Mouse (Mus musculus) erythroblast, embryonic 14.5 days (primary cell): Measurements from ENCODE around the gene Ctcf. TPM values are rescaled to one million over a fixed set of nuclear protein-coding genes. Genes with fewer than 3 reads are reported as not detected.

Source experiments
- H3K27me3 ChIP-seq: 2 replicates; pipeline ENCODE4 v1.6.1; 2012; ENCODE audit warnings: inconsistent platforms; ENCODE audit not compliant: control insufficient read depth
- H3K36me3 ChIP-seq: 2 replicates; pipeline ENCODE4 v1.6.1; 2012; ENCODE audit warnings: mild to moderate bottlenecking, inconsistent platforms; ENCODE audit not compliant: control insufficient read depth
- H3K4me1 ChIP-seq: 2 replicates; pipeline ENCODE4 v1.6.1; 2012; ENCODE audit warnings: inconsistent platforms; ENCODE audit not compliant: control insufficient read depth
- H3K4me3 ChIP-seq: replicated peaks from 2 replicates; pipeline ENCODE3; 2012; ENCODE audit warnings: moderate library complexity, mild to moderate bottlenecking, inconsistent platforms
- H3K9me3 ChIP-seq: 2 replicates; pipeline ENCODE4 v1.6.1; 2012; ENCODE audit warnings: low read length, inconsistent platforms, mixed read lengths; ENCODE audit not compliant: control insufficient read depth
- GATA1 ChIP-seq: IDR thresholded peaks from 2 replicates; pipeline ENCODE4 v1.6.1; 2012; ENCODE audit warnings: low read length, inconsistent platforms, mixed read lengths
- TAL1 ChIP-seq: IDR thresholded peaks from 3 replicates; pipeline ENCODE4 v1.6.1; 2012; ENCODE audit warnings: low read length, inconsistent platforms, mixed read lengths
- polyA plus RNA-seq: library from polyadenylated mRNA; stranded (reverse); fragments of >175 nt; gene quantifications from 2 replicates; pipeline ENCODE4 v1.2.3, GENCODE M21; 2012

Ctcf gene
- polyA plus RNA-seq, 1 experiment, result 26.6 TPM

DNA sequence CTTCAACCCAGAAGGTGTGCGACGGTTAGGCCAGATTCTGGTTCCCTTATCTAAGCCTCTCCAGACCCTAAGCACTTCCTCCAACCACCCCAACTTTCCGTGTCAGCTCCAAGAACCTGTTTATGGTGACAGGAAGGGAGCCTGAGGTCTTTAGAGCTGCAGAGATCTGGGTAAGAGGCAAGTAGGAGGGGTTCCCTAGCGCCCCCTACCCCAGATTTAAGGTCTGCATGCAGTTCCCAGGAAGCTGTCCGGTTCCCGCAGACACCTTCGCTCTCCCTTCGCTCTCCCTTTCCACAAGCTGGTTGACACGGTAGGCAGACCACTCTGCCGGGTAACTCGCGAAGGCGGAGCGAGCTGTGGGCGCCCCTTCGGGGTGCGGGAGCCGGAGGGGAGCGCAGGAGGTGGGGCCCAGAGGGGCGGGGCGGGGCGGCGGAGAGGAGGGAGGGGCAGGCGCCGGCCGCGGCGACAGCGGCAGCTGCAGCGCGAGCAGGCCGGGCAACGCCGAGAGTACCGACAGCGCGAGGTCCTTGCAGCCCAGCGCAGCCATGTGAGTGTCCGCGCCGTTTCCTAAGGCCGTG lies 31.5 kb upstream of the Ctcf start, which contains the start of gene Ripor1:
Gene Ripor1 (plus strand): TSS at position 452 of the 578 bp plus-strand sequence.
- Histone ChIP-seq H3K9me3 (no peaks in the 10 kb centered on the region), H3K36me3 (no peaks in the 10 kb centered on the region), H3K4me1 (peaks cover 59% of the 10 kb centered on the region), H3K27me3 (peaks cover 9% of the 10 kb centered on the region), H3K4me3 (peak within 1 kb of the TSS; percentile 76)
- TF ChIP-seq TAL1, result no peak
- TF ChIP-seq GATA1, result no peak

DNA sequence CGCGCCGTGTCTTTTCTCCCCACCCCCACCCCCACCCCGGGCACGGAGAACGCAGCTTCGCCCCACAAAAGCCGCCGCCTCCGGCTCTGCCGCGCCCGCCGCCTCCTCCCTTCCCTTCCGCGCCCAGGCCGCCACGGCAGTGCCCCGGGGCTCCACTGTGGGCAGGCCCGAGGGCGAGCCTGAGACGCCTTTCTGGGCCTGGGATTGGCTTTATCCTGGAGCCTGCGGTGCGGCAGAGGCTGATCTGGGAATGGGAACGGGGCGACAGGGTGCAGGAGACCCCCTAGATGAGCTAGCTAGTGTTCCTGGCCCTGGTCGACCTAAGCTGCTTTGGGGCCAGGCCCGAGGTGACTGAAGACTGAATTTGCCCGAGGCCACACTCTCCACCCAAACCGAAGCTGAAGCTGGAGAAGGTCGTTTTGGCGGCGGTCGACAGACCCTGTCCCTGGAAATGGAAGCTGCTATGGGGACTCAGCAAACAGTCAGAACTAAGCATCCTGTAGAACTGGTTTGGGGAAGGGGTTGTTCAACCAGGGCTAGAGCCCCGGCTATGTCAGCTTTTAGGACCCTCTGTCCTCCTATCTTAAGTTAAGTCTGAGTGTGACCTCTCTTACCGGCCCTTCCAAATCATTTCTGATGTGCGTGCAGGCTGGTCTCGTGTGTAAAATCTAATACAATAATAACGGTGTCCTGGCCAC lies 30.7 kb upstream of the Ctcf start:
- TF ChIP-seq TAL1 (no peak), GATA1 (no peak)
- no peaks in the 10 kb centered on the region for H3K9me3 ChIP-seq
- H3K4me3 ChIP-seq, result peak overlapping the region; percentile 76
- peaks cover 3% of the 10 kb centered on the region for H3K36me3 ChIP-seq
- peaks cover 66% of the 10 kb centered on the region for H3K4me1 ChIP-seq
- H3K27me3 ChIP-seq, result peaks cover 9% of the 10 kb centered on the region

DNA sequence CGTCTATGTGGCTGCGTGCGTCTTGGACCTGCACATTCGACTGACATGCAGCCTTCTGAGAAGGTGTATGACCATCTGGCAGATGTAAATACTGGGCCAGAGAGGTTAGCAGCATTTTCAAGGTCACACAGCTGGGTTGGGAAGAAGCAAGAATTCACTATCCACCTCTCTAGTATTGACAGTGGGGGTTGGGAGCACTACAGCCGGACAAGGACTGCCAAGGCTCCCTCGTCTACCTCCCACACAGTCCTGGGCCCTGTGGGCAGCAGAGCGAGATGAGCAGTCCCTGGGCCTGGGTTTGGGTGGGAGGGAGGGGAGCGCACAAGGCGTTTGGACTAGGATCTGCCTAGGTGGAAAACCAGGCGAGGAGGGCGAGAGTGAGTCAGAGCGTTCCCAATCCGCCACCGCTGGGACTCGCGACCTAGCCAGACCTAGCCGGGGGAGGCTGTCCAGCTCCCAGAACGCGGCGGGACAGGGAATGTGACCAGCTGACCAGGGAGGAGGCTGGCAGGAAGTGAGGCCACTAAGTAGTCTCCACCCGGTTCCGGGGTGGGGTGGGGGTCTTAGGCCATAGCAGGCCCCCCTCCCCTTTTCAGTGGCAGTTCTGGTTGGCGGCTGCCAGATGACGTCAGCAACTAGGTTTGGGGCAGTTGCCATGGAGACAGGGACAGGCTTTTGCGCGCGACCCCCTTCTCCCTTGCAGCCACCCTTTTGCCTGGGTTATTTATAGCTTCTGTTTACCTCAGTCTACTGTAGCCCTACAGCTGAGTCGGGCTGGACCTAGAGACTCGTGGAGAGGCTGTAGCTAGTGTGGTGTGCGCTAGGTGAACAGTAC lies 30.0 kb upstream of the Ctcf start:
- peaks cover 74% of the 10 kb centered on the region for H3K4me1 ChIP-seq
- peaks cover 9% of the 10 kb centered on the region for H3K27me3 ChIP-seq
- H3K9me3 ChIP-seq, result no peaks in the 10 kb centered on the region
- peaks cover 4% of the 10 kb centered on the region for H3K36me3 ChIP-seq
- TF ChIP-seq TAL1, result no peak
- TF ChIP-seq GATA1, result no peak
- H3K4me3 ChIP-seq, result peak overlapping the region; percentile 76

- no peak for TF ChIP-seq GATA1
- TF ChIP-seq TAL1, result no peak
- H3K36me3 ChIP-seq, result peaks cover 4% of the 10 kb centered on the region
Measured at GRCm38 (mm10) chr8:105607062-105607461, 29.3 kb upstream of the Ctcf start.

DNA sequence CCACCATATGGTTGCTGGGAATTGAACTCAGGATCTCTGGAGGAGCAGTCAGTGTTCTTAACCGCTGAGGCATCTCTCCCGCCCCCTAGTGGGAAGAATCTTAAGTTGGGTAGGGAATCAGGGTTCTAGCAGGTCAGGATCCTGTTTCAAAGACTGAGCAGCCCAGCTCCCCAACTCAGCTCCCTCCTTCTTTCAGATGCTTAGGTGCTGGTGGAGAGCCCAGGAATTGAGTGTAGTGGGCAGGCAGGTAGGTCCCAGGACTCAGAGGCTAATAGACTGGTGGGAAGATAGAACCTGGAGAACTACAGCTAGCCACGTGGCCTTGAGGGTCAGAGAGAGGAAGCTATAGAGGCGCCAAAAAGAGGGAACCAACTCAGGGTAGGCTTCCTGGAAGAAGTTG lies 28.7 kb upstream of the Ctcf start:
- Histone ChIP-seq H3K36me3 (peaks cover 4% of the 10 kb centered on the region), H3K9me3 (no peaks in the 10 kb centered on the region), H3K4me3 (no peak overlapping the region), H3K27me3 (peaks cover 19% of the 10 kb centered on the region), H3K4me1 (peaks cover 79% of the 10 kb centered on the region)
- TF ChIP-seq GATA1 (no peak), TAL1 (no peak)

More at GRCm38 (mm10) chr8:105607062-105607461, 29.3 kb upstream of the Ctcf start:
- Histone ChIP-seq H3K27me3 (peaks cover 13% of the 10 kb centered on the region), H3K9me3 (no peaks in the 10 kb centered on the region), H3K4me1 (peaks cover 79% of the 10 kb centered on the region), H3K4me3 (peak overlapping the region; percentile 76)

GRCm38 (mm10) chr8:105609355-105609754 lies 27.0 kb upstream of the Ctcf start:
- H3K9me3 ChIP-seq, result no peaks in the 10 kb centered on the region
- peaks cover 4% of the 10 kb centered on the region for H3K36me3 ChIP-seq
- H3K4me3 ChIP-seq, result no peak overlapping the region
- peaks cover 32% of the 10 kb centered on the region for H3K27me3 ChIP-seq
- TF ChIP-seq TAL1 (peak; percentile 23; the same call in 1 of the 3 replicates), GATA1 (no peak)
- H3K4me1 ChIP-seq, result peaks cover 85% of the 10 kb centered on the region

DNA sequence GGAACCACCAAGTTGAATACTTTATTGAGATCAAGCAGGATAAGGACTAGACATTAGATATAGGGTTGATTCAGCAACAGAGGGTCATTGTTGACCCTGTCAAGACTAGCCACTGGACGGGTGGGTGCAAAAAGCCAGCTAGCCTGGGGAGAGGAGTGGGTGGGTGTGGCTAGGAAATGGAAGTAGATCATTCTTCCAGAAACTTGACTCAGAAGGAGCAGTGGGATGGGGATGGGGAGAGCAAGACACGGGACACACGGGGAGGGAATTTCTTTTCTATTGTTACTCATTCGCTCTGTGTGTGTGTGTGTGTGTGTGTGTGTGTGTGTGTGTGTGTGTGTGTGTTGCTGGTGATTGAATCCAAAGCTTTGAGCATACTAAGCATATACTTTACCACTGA lies 26.6 kb upstream of the Ctcf start:
- H3K9me3 ChIP-seq, result no peaks in the 10 kb centered on the region
- TF ChIP-seq TAL1, result no peak
- no peak for TF ChIP-seq GATA1
- peaks cover 4% of the 10 kb centered on the region for H3K36me3 ChIP-seq
- peaks cover 83% of the 10 kb centered on the region for H3K4me1 ChIP-seq
- no peak overlapping the region for H3K4me3 ChIP-seq
- peaks cover 30% of the 10 kb centered on the region for H3K27me3 ChIP-seq

DNA sequence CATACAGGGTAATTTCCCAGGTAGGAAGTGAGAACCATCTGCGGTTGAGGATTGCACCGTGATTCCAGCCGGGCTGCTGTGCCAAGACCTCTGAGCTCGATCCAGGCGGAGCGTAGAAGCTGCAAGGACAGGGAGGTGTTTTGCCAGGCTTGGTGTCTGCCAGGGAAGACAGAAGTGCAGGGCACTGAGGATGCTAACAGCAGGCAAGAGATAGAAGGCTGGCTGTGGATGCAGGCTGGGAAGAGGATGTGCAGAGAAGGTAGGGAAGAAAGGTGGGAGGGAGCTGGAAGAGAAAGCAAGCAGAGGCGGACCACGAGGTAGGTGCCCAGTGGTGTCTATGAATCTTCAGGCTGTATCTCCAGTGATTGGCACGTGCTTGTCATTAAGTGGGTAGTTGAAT lies 24.5 kb upstream of the Ctcf start:
- no peak for TF ChIP-seq GATA1
- no peak for TF ChIP-seq TAL1
- Histone ChIP-seq H3K4me1 (peaks cover 62% of the 10 kb centered on the region), H3K36me3 (peaks cover 23% of the 10 kb centered on the region), H3K9me3 (no peaks in the 10 kb centered on the region), H3K27me3 (peaks cover 28% of the 10 kb centered on the region), H3K4me3 (no peak overlapping the region)

DNA sequence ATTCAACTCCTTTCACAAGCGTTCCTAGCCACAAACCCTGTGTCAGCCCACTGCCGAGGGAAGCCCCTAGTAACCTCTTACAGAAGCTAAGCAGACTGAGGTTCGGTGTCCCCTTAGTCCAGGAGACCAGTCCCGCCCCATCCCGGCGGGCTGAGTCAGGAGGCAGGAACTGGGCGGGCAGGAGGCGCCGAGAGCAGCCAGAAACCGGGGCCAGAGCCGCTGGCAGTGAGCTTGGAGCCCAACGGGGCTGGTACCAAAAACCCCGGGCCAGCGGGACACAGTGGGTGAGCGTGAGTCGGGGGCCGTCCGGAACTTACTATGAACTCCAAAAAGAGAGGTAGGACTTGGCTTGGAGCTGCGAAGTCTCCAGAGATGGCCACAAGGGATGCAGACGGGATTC lies 23.3 kb upstream of the Ctcf start:
- Histone ChIP-seq H3K4me1 (peaks cover 53% of the 10 kb centered on the region), H3K27me3 (peaks cover 28% of the 10 kb centered on the region), H3K36me3 (peaks cover 35% of the 10 kb centered on the region), H3K4me3 (no peak overlapping the region), H3K9me3 (no peaks in the 10 kb centered on the region)
- TF ChIP-seq GATA1, result no peak
- no peak for TF ChIP-seq TAL1
